Mouse (Mus musculus): ENCODE data around the gene Asic2.

GRCm38 (mm10) chr11:81405951-81406350, 562.3 kb downstream of the Asic2 start:
- TF ChIP-seq CTCF (IDR thresholded peaks at IDR 0.05; ENCODE audit: borderline replicate concordance, control insufficient read depth, extremely low read depth, insufficient read depth, low read length, poor library complexity) (no peak), POLR2A (IDR thresholded peaks at IDR 0.05; ENCODE audit: control insufficient read depth, extremely low read depth, insufficient read depth, low read length, poor library complexity) (no peak)
